Mouse (Mus musculus) bone marrow macrophage, adult 2 months (primary cell): ENCODE results near the gene Draxin.
A peak's percentile ranks its signal among the peaks of the same experiment; 100 is the strongest.

ENCODE experiments used
- CTCF ChIP-seq: IDR thresholded peaks from 2 replicates; pipeline ENCODE4 v1.5.1; 2012; ENCODE audit warnings: low read depth, mild to moderate bottlenecking, low read length, moderate library complexity
- POLR2A ChIP-seq: IDR thresholded peaks from 2 replicates; pipeline ENCODE4 v1.6.1; 2012; ENCODE audit warnings: mild to moderate bottlenecking, low read depth, low read length, borderline replicate concordance

DNA sequence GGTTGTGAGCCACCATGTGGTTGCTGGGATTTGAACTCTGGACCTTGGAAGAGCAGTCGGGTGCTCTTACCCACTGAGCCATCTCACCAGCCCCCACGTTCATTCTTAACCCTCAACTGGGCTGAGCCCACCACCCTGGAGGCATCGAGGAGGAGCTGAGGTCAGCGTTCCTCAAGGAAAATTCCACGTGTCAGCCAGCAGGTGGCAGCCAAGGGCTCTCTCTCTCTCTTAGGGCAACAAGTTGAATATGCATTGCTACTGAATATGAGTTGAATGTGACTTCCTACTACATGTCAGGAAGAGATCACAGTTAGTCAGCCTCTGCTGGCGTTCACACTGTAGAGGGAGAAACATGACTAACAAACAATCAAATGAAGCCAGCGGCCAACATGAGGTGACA lies 37.8 kb upstream of the Draxin start:
- TF ChIP-seq CTCF = peak; percentile 56
- TF ChIP-seq POLR2A = no peak
